Mouse (Mus musculus): ENCODE measurements around the gene Htr3a. TPM values are rescaled to one million over a fixed set of nuclear protein-coding genes. Genes with fewer than 3 reads are reported as not detected.

The Htr3a gene
- polyA plus RNA-seq (2015; fragmentation: Nextera tagmentation; extraction: Ambion mirVana): 1.2 and 1.5 TPM in 2 replicates

GRCm38 (mm10) chr9:48910885-48911537 is at the start of gene Htr3a:
TSS of gene Htr3a (minus strand) at chr9:48911099.
- WGBS: 1% methylated on average over 9 of the region's 9 CpGs
- H3K9ac ChIP-seq: no peak within 1 kb of the TSS
- peaks cover 19% of the 10 kb centered on the region for H3K4me1 ChIP-seq
- H3K27me3 ChIP-seq: no peaks in the 10 kb centered on the region
- H3K36me3 ChIP-seq: no peaks in the 10 kb centered on the region
- no peak within 1 kb of the TSS; the same call in 1 of the 2 replicates for H3K27ac ChIP-seq
- peak within 1 kb of the TSS; percentile 42 for H3K4me2 ChIP-seq
- H3K4me3 ChIP-seq: 0 out of 2 replicates have a peak within 1 kb of the TSS, but pooled peaks have one; percentile 3
- ATAC-seq (ENCODE audit: insufficient number of reproducible peaks, insufficient read depth, low FRiP score, low TSS enrichment, low read depth): peak; percentile 81; the same call in 1 of the 2 replicates
- no peaks in the 10 kb centered on the region for H3K9me3 ChIP-seq

- no peaks in the 10 kb centered on the region for H3K27me3 ChIP-seq
- H3K9ac ChIP-seq: no peak overlapping the region
- H3K9me3 ChIP-seq: no peaks in the 10 kb centered on the region
- no peak overlapping the region for H3K27ac ChIP-seq
- H3K4me3 ChIP-seq: no peak overlapping the region
- H3K4me2 ChIP-seq: no peak overlapping the region
- H3K36me3 ChIP-seq: no peaks in the 10 kb centered on the region
- no peaks in the 10 kb centered on the region for H3K4me1 ChIP-seq
- WGBS: 85% methylated on average over 4 of the region's 4 CpGs
- ATAC-seq (ENCODE audit: insufficient number of reproducible peaks, insufficient read depth, low FRiP score, low TSS enrichment, low read depth): no peak
Measured at GRCm38 (mm10) chr9:48947565-48947964, 36.7 kb upstream of the Htr3a start.

GRCm38 (mm10) chr9:48942349-48942748 is 31.4 kb upstream of the Htr3a start:
- H3K27me3 ChIP-seq: no peaks in the 10 kb centered on the region
- no peak overlapping the region for H3K9ac ChIP-seq
- no peak overlapping the region for H3K4me2 ChIP-seq
- H3K4me1 ChIP-seq: no peaks in the 10 kb centered on the region
- ATAC-seq (ENCODE audit: insufficient number of reproducible peaks, insufficient read depth, low FRiP score, low TSS enrichment, low read depth): no peak
- H3K4me3 ChIP-seq: no peak overlapping the region
- 78% methylated on average over 1 of the region's 1 CpGs for WGBS
- no peaks in the 10 kb centered on the region for H3K9me3 ChIP-seq
- no peak overlapping the region for H3K27ac ChIP-seq
- no peaks in the 10 kb centered on the region for H3K36me3 ChIP-seq

- Histone ChIP-seq H3K4me3 (no peak overlapping the region), H3K27me3 (no peaks in the 10 kb centered on the region), H3K9ac (no peak overlapping the region), H3K4me2 (no peak overlapping the region), H3K9me3 (no peaks in the 10 kb centered on the region), H3K27ac (no peak overlapping the region), H3K4me1 (no peaks in the 10 kb centered on the region), H3K36me3 (no peaks in the 10 kb centered on the region)
- no peak for ATAC-seq (ENCODE audit: insufficient number of reproducible peaks, insufficient read depth, low FRiP score, low TSS enrichment, low read depth)
- WGBS: 78% methylated on average over 5 of the region's 5 CpGs
Measured at GRCm38 (mm10) chr9:48929436-48929835, 18.5 kb upstream of the Htr3a start.

GRCm38 (mm10) chr9:48928781-48929180 is 17.9 kb upstream of the Htr3a start:
- H3K9me3 ChIP-seq: no peaks in the 10 kb centered on the region
- H3K27me3 ChIP-seq: no peaks in the 10 kb centered on the region
- no peak overlapping the region for H3K9ac ChIP-seq
- 44% methylated on average over 3 of the region's 3 CpGs for WGBS
- no peak for ATAC-seq (ENCODE audit: insufficient number of reproducible peaks, insufficient read depth, low FRiP score, low TSS enrichment, low read depth)
- H3K36me3 ChIP-seq: no peaks in the 10 kb centered on the region
- no peak overlapping the region for H3K27ac ChIP-seq
- no peak overlapping the region for H3K4me3 ChIP-seq
- H3K4me1 ChIP-seq: no peaks in the 10 kb centered on the region
- H3K4me2 ChIP-seq: no peak overlapping the region

GRCm38 (mm10) chr9:48916011-48916788 is 5.3 kb upstream of the Htr3a start:
- Histone ChIP-seq H3K4me3 (no peak overlapping the region), H3K9ac (no peak overlapping the region), H3K4me2 (no peak overlapping the region), H3K36me3 (no peaks in the 10 kb centered on the region), H3K4me1 (peaks cover 10% of the 10 kb centered on the region), H3K27ac (no peak overlapping the region), H3K27me3 (no peaks in the 10 kb centered on the region), H3K9me3 (no peaks in the 10 kb centered on the region)
- WGBS: 51% methylated on average over 18 of the region's 18 CpGs
- ATAC-seq (ENCODE audit: insufficient number of reproducible peaks, insufficient read depth, low FRiP score, low TSS enrichment, low read depth): no peak

GRCm38 (mm10) chr9:48904421-48904820 is 6.5 kb downstream of the Htr3a start:
- H3K4me1 ChIP-seq: no peaks in the 10 kb centered on the region
- H3K4me2 ChIP-seq: no peak overlapping the region
- ATAC-seq (ENCODE audit: insufficient number of reproducible peaks, insufficient read depth, low FRiP score, low TSS enrichment, low read depth): no peak
- no peaks in the 10 kb centered on the region for H3K27me3 ChIP-seq
- H3K27ac ChIP-seq: no peak overlapping the region
- 82% methylated on average over 5 of the region's 5 CpGs for WGBS
- H3K9ac ChIP-seq: no peak overlapping the region
- H3K9me3 ChIP-seq: no peaks in the 10 kb centered on the region
- H3K36me3 ChIP-seq: no peaks in the 10 kb centered on the region
- no peak overlapping the region for H3K4me3 ChIP-seq

GRCm38 (mm10) chr9:48903766-48904165 is 7.1 kb downstream of the Htr3a start:
- no peaks in the 10 kb centered on the region for H3K9me3 ChIP-seq
- WGBS: 66% methylated on average over 2 of the region's 2 CpGs
- no peaks in the 10 kb centered on the region for H3K4me1 ChIP-seq
- H3K27ac ChIP-seq: no peak overlapping the region
- H3K27me3 ChIP-seq: no peaks in the 10 kb centered on the region
- no peak overlapping the region for H3K4me2 ChIP-seq
- H3K36me3 ChIP-seq: no peaks in the 10 kb centered on the region
- no peak for ATAC-seq (ENCODE audit: insufficient number of reproducible peaks, insufficient read depth, low FRiP score, low TSS enrichment, low read depth)
- H3K4me3 ChIP-seq: no peak overlapping the region
- H3K9ac ChIP-seq: no peak overlapping the region

- no peak overlapping the region for H3K4me3 ChIP-seq
- 21% methylated on average over 8 of the region's 8 CpGs for WGBS
- no peak overlapping the region for H3K27ac ChIP-seq
- H3K4me1 ChIP-seq: peaks cover 10% of the 10 kb centered on the region
- no peaks in the 10 kb centered on the region for H3K9me3 ChIP-seq
- no peak overlapping the region for H3K4me2 ChIP-seq
- H3K9ac ChIP-seq: no peak overlapping the region
- H3K27me3 ChIP-seq: peaks cover 15% of the 10 kb centered on the region
- ATAC-seq (ENCODE audit: insufficient number of reproducible peaks, insufficient read depth, low FRiP score, low TSS enrichment, low read depth): no peak
- no peaks in the 10 kb centered on the region for H3K36me3 ChIP-seq
Measured at GRCm38 (mm10) chr9:48898551-48898950, 12.3 kb downstream of the Htr3a start.

- no peak for ATAC-seq (ENCODE audit: insufficient number of reproducible peaks, insufficient read depth, low FRiP score, low TSS enrichment, low read depth)
- WGBS: 6% methylated on average over 18 of the region's 18 CpGs
- Histone ChIP-seq H3K9me3 (no peaks in the 10 kb centered on the region), H3K27ac (no peak overlapping the region), H3K9ac (no peak overlapping the region), H3K27me3 (peaks cover 21% of the 10 kb centered on the region), H3K36me3 (no peaks in the 10 kb centered on the region), H3K4me3 (no peak overlapping the region), H3K4me2 (peak overlapping the region; percentile 42), H3K4me1 (peaks cover 10% of the 10 kb centered on the region)
Measured at GRCm38 (mm10) chr9:48895819-48896536, 14.9 kb downstream of the Htr3a start.

GRCm38 (mm10) chr9:48894755-48895154 is 16.1 kb downstream of the Htr3a start:
- Histone ChIP-seq H3K27ac (no peak overlapping the region), H3K4me2 (no peak overlapping the region), H3K36me3 (no peaks in the 10 kb centered on the region), H3K4me3 (no peak overlapping the region), H3K4me1 (peaks cover 10% of the 10 kb centered on the region), H3K27me3 (peaks cover 21% of the 10 kb centered on the region), H3K9me3 (no peaks in the 10 kb centered on the region), H3K9ac (no peak overlapping the region)
- WGBS: 67% methylated on average over 6 of the region's 6 CpGs
- ATAC-seq (ENCODE audit: insufficient number of reproducible peaks, insufficient read depth, low FRiP score, low TSS enrichment, low read depth): no peak

All from embryonic facial prominence, embryonic 13.5 days (tissue).